Mouse (Mus musculus): ENCODE results near the gene Tbl1xr1.

The Tbl1xr1 gene

GRCm38 (mm10) chr3:22089825-22090224 is 13.4 kb downstream of the Tbl1xr1 start:
- no peak for DNase-seq (ENCODE audit: extremely low read depth, low read depth, low spot score)

DNA sequence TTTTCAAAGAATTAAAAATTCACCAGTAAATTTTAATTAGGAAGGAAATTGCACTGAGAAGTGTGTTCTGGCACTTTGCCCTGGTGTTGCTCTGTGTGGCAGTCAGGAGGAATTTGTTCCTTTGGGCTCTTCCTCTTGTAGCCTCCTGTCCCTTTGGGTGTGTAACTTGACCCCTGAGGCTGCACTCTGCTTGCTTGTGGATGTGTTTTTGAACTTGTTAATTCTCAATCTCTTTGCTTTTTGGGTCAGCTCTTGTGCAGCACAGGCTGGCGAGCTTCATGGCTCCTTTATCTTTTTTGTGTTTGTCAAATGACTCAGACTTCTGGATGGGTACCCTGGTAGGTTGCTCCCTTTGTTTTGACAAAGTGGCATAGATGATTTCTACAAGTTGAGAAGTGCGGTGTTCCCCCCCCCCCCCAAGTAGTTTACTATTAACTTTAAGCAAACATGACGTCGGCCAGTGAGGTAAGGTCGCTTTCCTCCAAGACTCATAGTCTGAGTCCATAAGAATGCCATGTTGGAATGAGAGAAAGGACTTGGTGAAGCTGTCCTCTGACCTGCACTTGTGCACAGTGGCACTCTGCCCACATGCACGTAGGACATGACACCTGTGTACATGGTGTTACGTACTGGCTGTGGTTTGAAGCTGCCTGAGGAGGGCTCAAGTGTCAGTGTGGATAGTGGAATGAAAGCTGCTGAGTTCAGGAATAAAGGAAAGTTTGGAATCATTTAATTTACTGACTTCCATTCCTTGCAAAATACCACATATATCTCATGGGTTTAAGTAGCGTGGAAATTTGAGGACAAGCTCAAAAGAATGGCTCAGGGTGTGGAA is 14.2 kb downstream of the Tbl1xr1 start:
- DNase-seq (ENCODE audit: extremely low read depth, low read depth, low spot score), result no peak

- no peak for DNase-seq (ENCODE audit: extremely low read depth, low read depth, low spot score)
Observed at GRCm38 (mm10) chr3:22091266-22091550, 14.8 kb downstream of the Tbl1xr1 start.

GRCm38 (mm10) chr3:22091681-22092080 is 15.2 kb downstream of the Tbl1xr1 start:
- no peak for DNase-seq (ENCODE audit: extremely low read depth, low read depth, low spot score)

DNA sequence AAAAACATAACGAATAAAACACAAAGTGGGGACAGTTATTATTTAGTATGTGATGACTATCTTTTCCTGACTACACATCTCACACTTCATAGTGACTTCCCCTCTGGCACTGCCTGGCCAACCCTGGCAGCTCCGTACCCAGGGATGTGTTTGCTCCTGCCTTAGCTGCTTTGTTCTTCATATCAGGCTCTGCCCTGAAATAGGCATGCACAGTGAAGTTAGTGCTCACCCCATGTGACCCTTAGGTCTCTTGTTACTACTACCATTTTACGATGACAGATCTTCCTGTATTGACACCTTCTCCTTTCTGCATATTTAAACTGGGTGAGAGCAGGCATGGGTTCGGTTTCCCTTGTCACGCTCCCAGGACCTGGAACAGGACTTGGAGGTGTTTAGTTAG is 16.3 kb downstream of the Tbl1xr1 start:
- DNase-seq (ENCODE audit: extremely low read depth, low read depth, low spot score), result no peak

GRCm38 (mm10) chr3:22103986-22104515 is 27.6 kb downstream of the Tbl1xr1 start:
- no peak for DNase-seq (ENCODE audit: extremely low read depth, low read depth, low spot score)

GRCm38 (mm10) chr3:22105471-22105870 is 29.0 kb downstream of the Tbl1xr1 start:
- no peak for DNase-seq (ENCODE audit: extremely low read depth, low read depth, low spot score)

DNA sequence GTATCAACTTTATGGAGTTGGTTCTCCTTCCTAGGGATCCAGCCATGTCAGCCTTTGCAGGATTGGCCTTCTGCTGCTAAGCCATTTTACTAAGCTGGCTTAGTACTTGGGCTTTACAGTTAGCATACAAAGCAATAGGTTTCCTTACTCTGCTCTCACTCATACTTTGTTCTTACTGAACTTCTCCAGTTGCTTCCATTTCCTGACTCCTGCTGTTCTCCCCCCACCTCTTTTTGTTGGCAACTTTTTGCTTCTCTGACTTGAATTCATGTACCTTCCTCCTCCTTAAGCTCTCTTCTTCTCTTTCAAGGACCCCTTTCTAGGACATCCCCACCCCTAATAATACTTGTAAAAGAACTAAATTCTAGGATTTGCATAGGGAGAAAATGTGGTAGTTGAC is 31.6 kb downstream of the Tbl1xr1 start:
- DNase-seq (ENCODE audit: extremely low read depth, low read depth, low spot score), result no peak

DNA sequence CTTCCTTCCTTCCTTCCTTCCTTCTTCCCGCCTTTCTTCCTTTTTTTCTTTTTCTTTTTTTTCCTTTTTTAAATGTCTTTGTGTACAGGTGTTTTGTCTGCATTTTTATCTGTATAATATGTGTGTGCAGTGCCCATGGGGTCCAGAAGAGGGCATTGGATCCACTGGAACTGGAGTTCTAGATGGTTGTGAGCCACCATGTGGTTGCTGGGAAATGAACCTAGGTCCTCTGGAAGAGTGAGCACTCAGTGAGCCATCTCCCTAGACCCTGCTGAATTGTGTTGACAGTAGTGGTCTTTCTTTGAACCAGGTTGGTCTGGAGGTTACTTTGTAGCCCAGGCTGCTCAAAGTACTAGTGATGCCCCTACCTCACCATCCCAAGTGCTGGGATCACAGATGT is 33.2 kb downstream of the Tbl1xr1 start:
- no peak for DNase-seq (ENCODE audit: extremely low read depth, low read depth, low spot score)

- DNase-seq (ENCODE audit: extremely low read depth, low read depth, low spot score), result no peak
Observed at GRCm38 (mm10) chr3:22113773-22114172, 37.3 kb downstream of the Tbl1xr1 start.

DNA sequence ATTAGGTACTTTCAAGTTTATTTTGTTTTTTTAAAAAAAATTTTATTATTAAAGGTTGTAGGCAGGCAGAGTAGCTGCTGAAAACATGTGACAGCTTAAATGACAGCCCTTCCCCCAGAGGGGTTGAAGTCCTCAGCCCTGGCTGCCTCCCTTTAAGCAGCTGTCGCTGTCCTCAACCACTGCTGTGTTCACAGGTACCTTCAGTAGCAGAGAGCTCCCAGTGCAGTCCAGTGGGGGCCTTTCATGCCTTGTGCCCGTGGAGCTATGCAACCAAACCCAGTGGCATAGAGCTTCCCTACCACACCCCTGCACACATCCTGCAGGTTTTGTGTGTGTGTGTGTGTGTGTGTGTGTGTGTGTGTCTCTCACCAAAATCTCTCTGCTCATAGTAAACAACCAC is 38.8 kb downstream of the Tbl1xr1 start:
- no peak for DNase-seq (ENCODE audit: extremely low read depth, low read depth, low spot score)

DNA sequence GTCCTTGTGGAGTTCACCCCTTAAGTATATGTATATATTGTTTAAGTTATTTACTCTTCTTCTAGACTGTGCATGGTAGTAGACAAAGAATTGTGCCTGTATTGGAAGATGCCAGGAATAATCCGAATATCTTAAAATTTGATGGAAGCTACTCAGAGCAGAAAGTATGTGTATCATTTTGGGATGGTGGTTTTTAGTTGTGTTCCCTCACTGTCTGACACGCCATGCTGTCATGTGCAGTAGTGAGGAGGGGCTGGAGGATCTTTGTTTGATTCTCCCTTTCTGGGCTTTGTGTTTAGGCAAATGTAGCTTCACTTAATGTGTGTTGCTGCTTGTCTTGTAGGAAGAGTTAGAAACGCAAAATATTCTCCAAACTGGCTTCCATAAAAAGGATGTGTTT is 39.2 kb downstream of the Tbl1xr1 start:
- no peak for DNase-seq (ENCODE audit: extremely low read depth, low read depth, low spot score)

DNA sequence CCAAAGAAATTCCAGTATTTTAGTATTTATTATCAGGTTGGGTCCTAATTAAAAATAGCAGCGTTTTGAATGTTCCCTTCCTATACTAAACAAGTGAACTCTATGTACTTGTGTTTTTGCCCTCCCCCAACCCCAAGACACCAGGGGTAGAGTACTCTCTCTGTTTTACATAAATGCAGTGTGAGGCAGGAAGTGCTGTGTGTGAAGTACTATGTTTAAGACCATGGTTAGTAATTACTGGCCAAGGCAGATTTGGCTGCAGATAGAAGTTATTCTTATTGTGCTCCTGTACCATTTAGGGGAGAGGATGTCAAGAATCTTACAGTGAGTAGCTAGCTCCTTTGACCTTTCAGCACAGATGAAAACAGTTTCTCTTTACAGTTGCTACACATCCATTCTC is 39.7 kb downstream of the Tbl1xr1 start:
- DNase-seq (ENCODE audit: extremely low read depth, low read depth, low spot score), result no peak

GRCm38 (mm10) chr3:22121741-22122140 is 45.3 kb downstream of the Tbl1xr1 start:
- no peak for DNase-seq (ENCODE audit: extremely low read depth, low read depth, low spot score)

DNA sequence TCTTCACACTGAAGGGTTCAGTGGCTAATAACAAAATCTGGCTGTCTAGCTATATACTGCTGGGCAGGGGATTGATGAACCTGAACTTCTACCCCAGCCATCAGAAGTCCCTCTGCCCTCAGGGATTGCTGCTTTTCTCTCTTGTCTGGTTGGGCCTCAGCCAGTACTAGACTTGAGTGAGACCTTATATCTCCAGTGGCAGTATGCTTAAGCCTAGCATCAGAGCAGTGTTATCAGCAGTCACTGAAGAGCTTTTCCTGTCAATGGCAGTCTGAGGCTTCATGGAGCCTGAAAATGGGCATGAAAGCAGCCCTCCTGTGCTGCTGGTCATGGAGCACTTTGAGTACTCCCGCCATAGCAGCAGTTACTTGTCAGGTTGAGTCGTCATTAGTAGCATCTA is 46.7 kb downstream of the Tbl1xr1 start:
- DNase-seq (ENCODE audit: extremely low read depth, low read depth, low spot score), result no peak

DNA sequence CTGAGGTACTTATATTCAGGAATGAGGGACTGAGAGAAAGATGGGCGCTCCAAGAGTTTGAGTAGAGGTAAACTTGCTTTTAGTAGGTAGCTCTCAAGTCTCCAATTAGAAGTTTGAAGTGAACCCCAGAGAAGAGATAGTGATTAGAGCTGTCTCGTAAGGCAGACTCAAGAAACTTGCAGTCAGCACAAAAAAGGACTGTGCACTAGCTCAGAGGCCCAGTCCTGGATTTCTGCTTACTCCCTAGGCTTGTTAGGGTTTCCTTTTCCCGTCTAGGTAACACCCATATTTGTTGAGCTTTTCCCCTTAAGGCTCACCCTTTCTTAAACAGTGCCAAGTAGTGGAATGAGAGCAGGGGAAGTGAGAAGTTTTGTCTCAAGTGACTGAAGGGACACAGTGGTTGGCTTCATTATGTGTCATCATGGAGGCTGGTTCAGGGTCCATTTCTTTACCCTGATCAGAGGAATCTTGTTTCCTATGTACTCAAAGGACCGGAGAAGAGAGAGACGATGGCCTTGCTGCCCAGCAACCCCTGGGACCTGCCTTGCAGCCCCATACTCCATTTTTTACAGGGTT is 49.9 kb downstream of the Tbl1xr1 start:
- no peak for DNase-seq (ENCODE audit: extremely low read depth, low read depth, low spot score)

DNA sequence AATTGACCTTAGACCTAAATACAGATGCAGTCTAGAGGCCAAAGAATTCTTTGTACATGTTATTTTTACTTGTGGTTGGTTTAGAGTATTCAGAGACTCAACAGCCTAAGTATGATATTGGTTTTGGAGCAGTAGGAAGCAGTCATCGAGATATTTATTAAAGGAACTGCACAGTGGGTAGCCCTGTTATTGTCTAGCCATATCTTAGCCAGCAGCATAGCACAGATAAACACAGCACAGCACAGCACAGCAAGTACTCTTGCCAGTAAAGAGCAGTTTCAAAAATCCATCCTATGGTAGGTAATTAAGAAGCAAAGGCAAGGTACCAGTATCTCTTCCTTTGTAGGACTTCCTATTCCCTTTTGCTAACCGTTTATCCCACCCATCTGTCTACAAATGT is 54.8 kb downstream of the Tbl1xr1 start:
- DNase-seq (ENCODE audit: extremely low read depth, low read depth, low spot score), result no peak

GRCm38 (mm10) chr3:22133626-22134025 is 57.2 kb downstream of the Tbl1xr1 start:
- no peak for DNase-seq (ENCODE audit: extremely low read depth, low read depth, low spot score)

DNA sequence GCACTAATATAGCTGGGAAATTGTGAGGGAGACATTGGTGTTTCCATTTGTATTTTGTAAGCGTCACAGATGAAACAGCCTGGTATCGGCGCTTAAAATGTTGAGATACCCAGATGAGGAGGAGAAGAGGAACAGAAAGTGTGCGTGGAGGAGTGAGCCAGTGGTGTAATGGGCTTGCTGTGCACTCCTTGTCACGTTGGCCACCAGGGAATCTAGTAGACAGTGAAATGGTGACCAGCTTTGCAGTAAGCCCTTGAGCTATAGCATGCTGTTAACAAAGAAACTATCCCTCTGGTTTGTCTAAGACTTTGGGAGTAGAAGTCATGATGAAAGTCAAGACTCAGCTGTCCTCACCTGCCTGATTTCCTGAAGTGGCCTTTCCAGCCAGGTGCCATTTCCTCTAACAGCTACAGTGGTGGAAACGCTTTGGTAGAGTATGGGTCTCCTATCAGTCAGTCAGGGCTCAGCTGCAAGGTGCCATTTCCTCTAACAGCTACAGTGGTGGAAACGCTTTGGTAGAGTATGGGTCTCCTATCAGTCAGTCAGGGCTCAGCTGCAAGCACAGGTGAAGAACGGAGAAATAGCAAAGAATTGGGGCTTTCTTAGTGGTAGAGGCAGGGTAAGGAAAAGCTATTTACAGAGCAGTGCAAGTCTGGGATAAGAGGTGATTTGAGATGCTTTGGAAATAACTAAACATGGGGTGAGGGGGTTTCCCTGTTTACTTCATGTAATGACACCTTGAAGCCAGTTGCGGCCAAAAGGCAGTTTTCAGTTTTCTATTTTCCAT is 61.5 kb downstream of the Tbl1xr1 start:
- no peak for DNase-seq (ENCODE audit: extremely low read depth, low read depth, low spot score)

DNA sequence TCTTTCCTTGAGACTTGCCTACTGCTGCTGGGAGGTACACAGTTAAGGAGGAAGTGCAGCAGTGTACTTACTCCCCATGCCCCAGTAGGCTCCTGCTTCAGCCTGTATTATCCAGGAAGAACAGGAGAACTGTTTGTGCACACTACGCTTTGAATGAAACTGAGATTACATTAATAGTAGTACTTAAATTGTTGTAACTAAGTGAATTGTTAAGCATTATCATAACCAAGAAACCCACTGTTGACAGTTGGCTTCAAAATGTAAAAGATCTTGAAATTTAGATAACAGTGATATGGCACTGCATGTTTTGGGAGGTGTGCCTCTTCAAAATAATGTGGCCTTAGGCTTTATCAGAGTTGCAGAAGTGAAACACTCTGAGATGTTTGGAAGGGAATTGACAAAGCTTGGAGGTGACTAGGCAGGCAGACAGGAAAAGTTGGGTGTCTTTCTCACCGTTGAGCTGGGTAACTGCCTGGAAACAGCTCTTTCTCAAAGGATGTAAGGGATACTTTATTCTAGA is 62.2 kb downstream of the Tbl1xr1 start:
- DNase-seq (ENCODE audit: extremely low read depth, low read depth, low spot score), result no peak

DNA sequence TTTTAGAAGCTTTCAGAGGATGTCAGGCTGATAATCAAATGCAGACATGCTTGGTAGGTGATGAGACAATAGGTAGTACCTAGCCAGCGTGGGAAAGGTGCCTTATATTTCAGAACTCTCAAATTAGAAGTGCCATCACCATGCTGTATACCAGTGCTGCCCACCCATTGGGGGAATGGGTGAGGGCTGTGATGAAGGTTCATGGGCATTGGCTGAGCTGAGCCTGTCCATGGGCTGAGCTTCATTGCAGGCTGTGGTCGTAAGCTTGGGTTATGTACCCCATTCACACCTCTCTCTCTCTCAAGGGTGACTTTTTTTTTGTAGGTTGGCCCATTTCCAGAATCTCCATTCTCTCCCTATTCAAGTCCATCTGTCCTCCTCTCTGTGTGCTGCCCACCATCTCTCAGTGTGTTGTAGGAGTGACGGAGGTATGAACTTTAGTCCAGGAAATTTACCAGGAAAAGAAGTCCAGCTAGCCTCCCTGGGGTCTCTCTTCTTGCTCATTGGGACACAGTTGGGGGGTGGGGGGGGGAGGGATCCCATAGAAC is 63.7 kb downstream of the Tbl1xr1 start:
- DNase-seq (ENCODE audit: extremely low read depth, low read depth, low spot score), result no peak
